Mouse (Mus musculus): ENCODE data around the gene Gm5737.

The Gm5737 gene

GRCm38 (mm10) chr7:120878271-120878670 lies 66.1 kb downstream of the Gm5737 start:
- no peak for DNase-seq

GRCm38 (mm10) chr7:120879972-120880371 lies 67.8 kb downstream of the Gm5737 start:
- no peak for DNase-seq

DNA sequence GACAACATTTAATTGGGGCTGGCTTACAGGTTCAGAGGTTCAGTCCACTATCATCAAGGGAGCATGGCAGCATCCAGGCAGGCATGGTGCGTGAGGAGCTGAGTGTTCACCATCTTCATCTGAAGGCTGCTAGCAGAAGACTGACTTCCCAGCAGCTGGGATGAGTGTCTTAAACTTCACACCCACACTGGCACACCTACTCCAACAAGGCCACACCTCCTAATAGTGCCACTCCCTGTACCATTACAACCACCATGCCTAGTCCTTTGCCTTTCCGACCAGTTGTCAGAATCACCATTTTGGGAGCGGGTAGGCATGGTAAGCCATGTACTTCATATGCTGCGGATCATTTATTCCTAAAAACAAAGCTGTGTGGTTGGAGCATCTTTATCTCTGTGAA lies 68.6 kb downstream of the Gm5737 start:
- DNase-seq, result no peak

Data from layer of hippocampus, adult 9-11 months (tissue).